Mouse (Mus musculus) R1 (cell line): ENCODE measurements around the gene Bbof1.

Source experiments
- DNase-seq: peaks from one replicate; pipeline ENCODE4 v3.0.0-alpha.2; 2018; ENCODE audit warnings: low read depth, low spot score

The Bbof1 gene

GRCm38 (mm10) chr12:84400068-84400467 lies 8.8 kb upstream of the Bbof1 start:
- no peak for DNase-seq

DNA sequence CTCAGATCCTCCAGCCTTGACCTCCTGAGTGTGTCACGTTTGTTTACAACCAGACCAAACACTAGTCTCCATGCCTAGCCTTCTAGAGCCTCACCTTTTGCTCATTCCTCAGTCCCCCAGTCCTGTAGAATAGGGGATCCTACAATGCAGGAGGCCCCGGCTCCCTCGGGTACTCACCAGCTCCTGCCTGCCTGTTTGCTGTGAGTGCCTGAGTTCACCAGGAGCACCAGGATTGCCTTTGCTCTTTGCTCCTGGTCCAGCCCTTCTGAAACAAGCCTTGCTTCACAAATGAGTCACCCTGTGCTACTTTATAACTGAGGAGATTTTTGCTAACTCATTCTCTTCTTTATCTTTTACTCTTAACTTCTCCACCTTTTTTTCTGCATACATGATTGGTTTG lies 8.2 kb upstream of the Bbof1 start:
- no peak for DNase-seq

DNA sequence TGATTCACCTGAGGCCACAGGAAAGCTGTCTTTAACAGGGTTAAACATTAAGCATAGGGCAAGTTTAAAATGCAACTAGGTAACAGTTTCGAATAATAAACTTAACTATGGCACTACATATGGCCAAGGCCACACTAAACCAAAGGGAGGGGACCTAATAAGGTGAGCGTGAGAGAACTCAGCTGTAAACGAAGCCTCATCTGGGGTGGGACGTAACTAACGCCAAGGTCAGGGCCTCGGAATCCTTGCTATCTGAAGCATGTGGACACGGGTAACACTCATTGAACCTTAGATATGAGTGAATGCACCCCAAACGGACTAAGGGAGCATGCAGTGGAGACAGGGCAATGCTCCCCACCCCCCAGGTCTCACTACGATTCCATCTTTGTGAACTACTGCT lies 5.9 kb upstream of the Bbof1 start:
- no peak for DNase-seq

- DNase-seq, result no peak
These were observed 4.3 kb upstream of the Bbof1 start for GRCm38 (mm10) chr12:84404541-84404940.

DNA sequence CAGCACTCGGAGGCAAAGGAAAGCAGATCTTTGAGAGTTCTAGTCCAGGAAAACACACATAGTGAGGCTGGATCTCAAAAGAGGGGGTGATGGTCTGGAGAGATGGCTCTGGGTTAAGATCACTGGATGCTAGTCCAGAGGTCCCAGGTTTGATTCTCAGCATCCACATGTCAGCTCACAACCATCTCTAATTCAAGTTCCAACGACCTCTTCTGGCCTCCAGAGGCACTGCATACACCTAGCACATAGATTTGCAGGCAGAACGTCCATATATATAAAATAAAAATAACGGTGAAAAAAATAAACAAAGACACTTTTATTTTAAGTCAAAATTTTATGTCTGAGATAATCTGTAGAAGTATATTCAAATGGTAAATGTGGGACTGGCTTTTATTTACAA lies 1.6 kb upstream of the Bbof1 start:
- DNase-seq, result peak; percentile 65

DNA sequence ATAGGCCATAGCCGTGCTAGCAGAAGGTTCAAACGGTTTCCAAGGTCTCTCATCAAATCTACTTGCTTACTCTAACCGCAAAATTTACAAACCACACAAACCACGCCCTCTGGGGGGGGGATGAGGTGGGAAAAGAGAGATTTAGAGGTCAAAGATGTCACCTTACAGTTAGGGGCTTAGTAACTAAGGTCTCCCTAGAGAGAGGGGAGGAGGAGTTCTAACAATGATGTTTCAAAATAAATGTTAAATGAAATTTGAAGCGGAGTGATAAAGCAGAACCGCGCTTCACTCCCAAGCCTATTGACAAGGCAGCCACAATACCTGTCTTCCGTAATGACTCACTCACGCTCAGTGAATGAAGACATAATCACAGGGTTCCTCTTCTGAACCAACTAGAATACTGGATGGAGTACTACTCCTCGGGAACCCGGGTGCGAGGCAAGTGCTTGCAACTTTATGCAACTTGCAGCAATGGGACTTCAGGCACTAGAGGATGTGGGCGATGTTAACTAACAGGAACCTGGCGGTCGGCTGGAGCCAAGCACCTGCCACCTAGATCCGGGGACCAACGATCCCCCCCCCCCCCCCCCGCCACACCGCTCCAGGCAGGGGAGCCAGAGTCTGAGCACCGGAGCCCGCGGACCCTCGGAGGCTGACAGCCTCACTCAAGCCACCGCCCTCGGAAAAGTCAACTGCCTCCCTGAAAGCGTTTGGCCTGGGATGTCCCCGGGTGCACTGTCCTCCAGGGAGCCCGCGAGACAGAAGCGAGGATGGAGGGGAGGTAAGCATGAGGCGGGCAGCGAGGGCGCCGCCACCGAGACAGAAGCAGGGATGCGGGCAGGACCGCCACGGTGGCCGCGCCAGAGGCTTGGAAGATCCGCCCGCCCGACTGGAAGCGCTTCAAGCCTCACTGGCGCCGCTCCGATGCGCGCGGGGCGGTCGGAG lies 725 bp upstream of the Bbof1 start:
- peak; percentile 70 for DNase-seq

DNA sequence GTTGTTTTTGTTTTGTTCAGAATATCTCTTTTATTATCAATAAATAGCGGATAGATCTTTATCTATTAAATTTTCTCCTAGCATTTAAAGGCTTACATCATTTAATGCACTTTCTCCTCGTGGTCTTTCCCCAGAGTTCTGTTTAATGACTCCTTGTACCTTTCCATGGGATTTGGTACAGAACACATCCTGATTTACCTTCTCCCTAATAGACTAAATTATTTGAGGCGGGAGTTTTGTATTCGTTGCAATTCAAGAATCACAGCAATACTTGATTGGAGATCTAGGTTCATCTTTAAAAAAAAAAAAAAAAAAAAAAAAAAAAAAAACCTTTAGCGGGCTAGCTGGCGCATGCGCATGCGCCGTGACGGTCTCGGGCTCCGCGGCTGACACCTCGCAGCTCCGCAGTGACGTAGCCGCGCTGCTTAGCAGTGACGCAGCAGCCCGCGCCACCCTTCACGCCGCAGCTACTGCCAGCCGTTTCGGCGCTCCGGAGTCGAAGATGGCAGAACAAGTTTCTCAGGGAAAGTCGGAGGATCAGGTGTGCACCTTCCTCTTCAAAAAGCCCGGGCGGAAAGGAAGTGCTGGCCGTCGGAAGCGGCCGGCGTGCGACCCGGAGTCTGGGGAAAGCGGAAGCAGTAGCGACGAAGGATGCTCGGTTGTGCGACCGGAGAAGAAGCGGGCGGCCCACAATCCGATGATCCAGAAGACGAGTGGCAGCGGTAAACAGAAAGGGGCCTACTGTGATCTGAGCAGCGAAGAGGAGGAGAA lies 8.1 kb downstream of the Bbof1 start, which contains the start of gene Rnf113a2:
Gene Rnf113a2 (plus strand): TSS at position 363 of the 771 bp plus-strand sequence.
- peak; percentile 91 for DNase-seq

- DNase-seq, result peak; percentile 18
These were observed 8.7 kb downstream of the Bbof1 start for GRCm38 (mm10) chr12:84417605-84417922.

DNA sequence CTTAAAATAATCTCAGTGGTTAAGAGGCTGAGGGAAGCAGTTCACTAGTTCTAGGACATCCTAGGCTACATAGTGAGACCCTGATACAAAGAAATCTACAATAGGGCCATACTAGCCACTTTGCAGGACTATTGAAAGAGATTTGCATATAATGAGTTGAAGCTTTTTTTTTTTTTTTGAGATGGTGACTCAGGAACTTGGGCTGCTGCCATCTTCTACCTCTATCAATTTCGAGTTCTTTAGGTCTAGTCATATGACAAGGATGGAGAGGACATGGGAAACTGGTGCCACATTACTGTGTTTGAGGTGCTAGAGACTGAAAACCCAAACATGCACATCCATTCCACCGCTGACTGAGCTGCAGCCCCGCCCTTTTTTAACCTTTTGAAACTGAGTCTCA lies 15.1 kb downstream of the Bbof1 start:
- DNase-seq, result no peak

- DNase-seq, result no peak
These were observed 21.0 kb downstream of the Bbof1 start for GRCm38 (mm10) chr12:84429825-84430224.

DNA sequence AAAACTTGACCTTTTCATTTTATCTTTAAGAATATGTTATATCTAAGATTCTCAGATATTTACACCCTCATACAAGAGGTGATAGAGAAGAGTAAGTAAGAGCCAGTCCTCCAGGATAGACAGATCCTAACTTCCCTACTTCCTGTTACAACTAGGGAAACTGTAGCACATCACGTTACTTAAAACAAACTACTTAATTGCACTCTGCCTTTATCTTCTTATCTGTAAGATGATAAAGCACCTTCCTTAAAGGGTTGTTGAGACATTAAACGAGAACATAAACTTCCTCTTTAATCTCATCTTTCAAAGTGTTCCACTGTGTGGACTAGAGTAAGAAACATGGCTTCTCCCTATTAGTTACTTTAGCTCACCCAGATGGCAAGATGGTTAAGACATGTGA lies 29.8 kb downstream of the Bbof1 start:
- no peak for DNase-seq

DNA sequence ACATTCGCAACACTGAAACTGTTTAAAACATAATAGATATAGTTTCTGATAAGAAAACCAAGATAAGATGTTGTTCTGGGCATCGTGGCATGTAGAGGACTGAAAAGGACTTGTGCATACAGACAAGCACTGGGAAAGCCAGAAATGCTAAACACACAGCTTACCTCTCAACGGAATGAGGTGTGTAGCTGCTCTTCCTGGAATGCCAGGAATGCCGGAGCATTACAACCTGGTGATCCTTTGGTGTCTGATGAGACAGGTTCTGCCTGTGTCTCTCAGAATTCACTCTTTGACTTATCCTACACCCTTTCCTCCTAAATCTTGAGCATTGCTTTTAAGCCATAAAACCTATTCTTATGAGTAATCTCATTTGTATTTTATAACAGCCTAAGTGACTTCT lies 33.7 kb downstream of the Bbof1 start:
- DNase-seq, result peak; percentile 74

DNA sequence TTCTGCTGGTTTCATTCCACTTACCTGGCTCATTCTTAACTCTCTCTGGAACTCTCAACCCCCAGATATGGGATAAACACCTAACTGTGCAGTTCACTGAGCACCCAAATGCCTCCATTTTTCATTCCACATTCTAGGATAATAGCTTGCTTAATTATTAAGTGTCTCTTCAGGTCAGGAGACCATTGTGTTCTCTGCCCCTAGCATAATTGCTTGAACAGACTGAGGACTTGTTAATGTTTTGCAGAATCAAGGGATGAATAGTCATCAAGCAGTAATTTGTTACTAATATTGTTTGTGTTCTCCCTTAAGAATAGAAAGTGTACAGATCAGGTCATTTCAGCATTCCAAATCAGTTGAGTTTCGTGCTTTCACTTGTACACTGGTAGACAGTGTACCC lies 38.5 kb downstream of the Bbof1 start:
- no peak for DNase-seq

DNA sequence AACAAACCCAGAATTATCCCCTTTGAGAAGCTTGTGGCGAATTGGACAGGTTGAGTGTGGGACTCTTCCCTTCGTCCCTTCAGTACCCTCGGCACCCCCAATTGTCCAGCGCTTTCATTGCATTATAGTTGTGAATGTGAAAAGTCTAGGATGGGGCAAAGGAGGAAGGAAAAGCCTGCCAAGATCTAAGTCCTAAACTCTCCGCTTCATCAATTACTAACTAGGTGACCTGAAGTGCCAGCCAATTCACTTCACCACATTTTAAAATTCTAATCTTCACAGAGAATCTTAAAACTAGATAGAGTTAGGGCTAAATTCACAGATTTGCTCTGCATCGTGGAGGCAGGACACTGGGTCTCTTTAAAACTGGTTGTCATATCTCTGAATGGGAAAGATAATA lies 39.3 kb downstream of the Bbof1 start:
- DNase-seq, result no peak

DNA sequence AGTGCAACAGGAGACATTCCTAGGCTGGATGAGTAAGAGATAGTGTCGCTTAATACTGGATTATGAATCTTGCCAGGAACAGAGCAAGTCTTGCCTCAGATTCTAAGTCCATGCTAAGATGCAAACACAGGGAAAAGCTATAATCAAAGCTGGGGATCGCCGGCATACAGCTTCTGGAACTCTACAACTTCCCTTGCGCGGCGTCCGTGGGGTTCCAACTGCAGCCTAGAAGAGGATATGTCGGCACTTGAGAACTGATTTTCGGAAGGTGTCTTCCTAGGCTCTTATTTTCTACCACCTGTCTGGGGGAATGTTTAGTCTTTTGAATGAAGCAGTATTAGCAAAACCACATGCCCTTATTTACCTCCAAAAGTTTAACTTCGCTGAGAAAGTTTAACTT lies 41.0 kb downstream of the Bbof1 start:
- no peak for DNase-seq

DNA sequence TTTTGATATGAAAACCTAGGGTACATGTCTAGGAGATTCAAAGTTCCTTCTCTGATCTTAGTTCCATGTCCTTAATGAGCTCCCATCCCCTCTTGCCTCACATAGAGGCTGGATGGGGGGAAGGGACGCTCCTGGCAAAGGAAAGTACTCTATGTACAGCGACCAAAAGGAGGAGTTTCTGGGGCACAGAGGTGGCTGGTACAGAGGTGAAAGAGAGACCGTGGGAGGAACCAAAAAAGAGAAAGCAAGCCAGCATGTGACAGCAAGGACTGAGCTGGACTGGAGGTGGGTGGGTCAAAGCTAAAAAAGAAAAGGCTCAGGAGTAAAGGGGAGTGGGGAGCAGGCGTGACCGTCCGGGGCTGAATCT lies 41.5 kb downstream of the Bbof1 start:
- DNase-seq, result no peak

- DNase-seq, result peak; percentile 100
These were observed 42.1 kb downstream of the Bbof1 start, which contains the start of the genes Aldh6a1 and Lin52 for GRCm38 (mm10) chr12:84450718-84451646. Aldh6a1 (minus strand) TSS chr12:84451004. Lin52 (plus strand) TSS chr12:84451422.

GRCm38 (mm10) chr12:84451801-84452200 lies 42.9 kb downstream of the Bbof1 start:
- peak; percentile 54 for DNase-seq

GRCm38 (mm10) chr12:84456911-84457310 lies 48.0 kb downstream of the Bbof1 start:
- no peak for DNase-seq

DNA sequence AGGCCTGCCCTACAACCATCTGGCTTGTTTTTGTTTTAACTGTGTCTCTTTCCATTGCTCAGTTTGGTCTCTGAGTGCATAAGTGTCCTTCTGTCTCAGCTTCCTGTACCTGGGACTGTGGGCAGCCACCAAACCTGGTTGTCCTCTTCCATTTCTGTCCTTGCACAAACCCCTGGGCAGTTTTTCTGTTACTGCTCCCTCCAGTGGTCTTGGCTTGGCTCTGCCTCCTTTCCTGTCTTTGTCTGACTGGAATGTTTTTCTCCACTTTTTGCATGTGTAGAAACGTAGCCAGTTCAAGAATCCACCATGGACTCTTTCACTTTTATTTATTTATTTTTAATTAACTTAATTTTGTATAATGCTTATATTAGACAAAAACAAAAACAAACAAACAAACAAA lies 51.0 kb downstream of the Bbof1 start:
- DNase-seq, result no peak

GRCm38 (mm10) chr12:84461416-84461815 lies 52.5 kb downstream of the Bbof1 start:
- no peak for DNase-seq

- DNase-seq, result no peak
These were observed 54.0 kb downstream of the Bbof1 start for GRCm38 (mm10) chr12:84462856-84463255.
